Mouse (Mus musculus) cerebellum, adult 8-10 months (tissue): ENCODE results near the gene Ranbp3l.
A peak's percentile ranks its signal among the peaks of the same experiment; 100 is the strongest.

ENCODE experiments used
- DNase-seq: peaks from one replicate; pipeline ENCODE4 v3.0.0; 2022

Ranbp3l gene

GRCm38 (mm10) chr15:9071556-9072544 is 104.1 kb downstream of the Ranbp3l start:
- DNase-seq: peak; percentile 43

GRCm38 (mm10) chr15:9072630-9073029 is 104.9 kb downstream of the Ranbp3l start:
- DNase-seq: no peak

- no peak for DNase-seq
Measured at GRCm38 (mm10) chr15:9073067-9073608, 105.4 kb downstream of the Ranbp3l start.

GRCm38 (mm10) chr15:9073684-9074083 is 105.9 kb downstream of the Ranbp3l start:
- no peak for DNase-seq

GRCm38 (mm10) chr15:9074139-9074538 is 106.4 kb downstream of the Ranbp3l start:
- DNase-seq: no peak

- no peak for DNase-seq
Measured at GRCm38 (mm10) chr15:9074671-9075070, 106.9 kb downstream of the Ranbp3l start.

- DNase-seq: no peak
Measured at GRCm38 (mm10) chr15:9075608-9076200, 108.0 kb downstream of the Ranbp3l start.

GRCm38 (mm10) chr15:9078481-9079300 is 110.9 kb downstream of the Ranbp3l start:
- no peak for DNase-seq

GRCm38 (mm10) chr15:9079626-9080025 is 111.9 kb downstream of the Ranbp3l start:
- no peak for DNase-seq

GRCm38 (mm10) chr15:9080206-9080605 is 112.5 kb downstream of the Ranbp3l start:
- no peak for DNase-seq

- no peak for DNase-seq
Measured at GRCm38 (mm10) chr15:9081294-9081693, 113.5 kb downstream of the Ranbp3l start.

GRCm38 (mm10) chr15:9082753-9083152 is 115.0 kb downstream of the Ranbp3l start:
- DNase-seq: no peak

- DNase-seq: no peak
Measured at GRCm38 (mm10) chr15:9086813-9087212, 119.1 kb downstream of the Ranbp3l start.

- DNase-seq: no peak
Measured at GRCm38 (mm10) chr15:9087421-9087820, 119.7 kb downstream of the Ranbp3l start.

- DNase-seq: no peak
Measured at GRCm38 (mm10) chr15:9087895-9088682, 120.3 kb downstream of the Ranbp3l start.

GRCm38 (mm10) chr15:9088683-9089072 is 120.9 kb downstream of the Ranbp3l start:
- DNase-seq: no peak

- DNase-seq: no peak
Measured at GRCm38 (mm10) chr15:9089136-9089720, 121.5 kb downstream of the Ranbp3l start.

GRCm38 (mm10) chr15:9090662-9091061 is 122.9 kb downstream of the Ranbp3l start:
- no peak for DNase-seq

- no peak for DNase-seq
Measured at GRCm38 (mm10) chr15:9093598-9094365, 126.0 kb downstream of the Ranbp3l start.

- peak; percentile 18 for DNase-seq
Measured at GRCm38 (mm10) chr15:9094366-9094750, 126.6 kb downstream of the Ranbp3l start.

- no peak for DNase-seq
Measured at GRCm38 (mm10) chr15:9096865-9097264, 129.1 kb downstream of the Ranbp3l start.
